Mouse (Mus musculus): Measurements from ENCODE around the gene Epha1. TPM values are rescaled to one million over a fixed set of nuclear protein-coding genes. Genes with fewer than 3 reads are reported as not detected.

Gene Epha1
- polyA plus RNA-seq, 1 experiment from 2014 or later: 7.2 TPM

- Histone ChIP-seq H3K36me3 (peaks cover 55% of the 10 kb centered on the region), H3K4me3 (no peak overlapping the region)
- WGBS: 72% methylated on average over 6 of the region's 6 CpGs
These were observed 12.7 kb downstream of the Epha1 start for GRCm38 (mm10) chr6:42360231-42360840.

GRCm38 (mm10) chr6:42359364-42360147 lies 13.5 kb downstream of the Epha1 start:
- no peaks in the 10 kb centered on the region for H3K9me3 ChIP-seq
- H3K27ac ChIP-seq: no peak overlapping the region
- no peak overlapping the region for H3K4me3 ChIP-seq
- no peak overlapping the region for H3K4me2 ChIP-seq (replicated peaks)
- peaks cover 63% of the 10 kb centered on the region for H3K36me3 ChIP-seq
- ATAC-seq (ENCODE audit: insufficient number of reproducible peaks, insufficient read depth, low FRiP score, low TSS enrichment): no peak
- peaks cover under 1% of the 10 kb centered on the region; the same call in 1 of the 2 replicates for H3K4me1 ChIP-seq
- no peak overlapping the region for H3K9ac ChIP-seq
- H3K27me3 ChIP-seq: no peaks in the 10 kb centered on the region
- 73% methylated on average over 9 of the region's 9 CpGs for WGBS

More at GRCm38 (mm10) chr6:42360231-42360840, 12.7 kb downstream of the Epha1 start:
- no peaks in the 10 kb centered on the region for H3K9me3 ChIP-seq
- H3K27me3 ChIP-seq: no peaks in the 10 kb centered on the region
- H3K27ac ChIP-seq: no peak overlapping the region
- H3K4me2 ChIP-seq (replicated peaks): no peak overlapping the region
- H3K9ac ChIP-seq: no peak overlapping the region
- ATAC-seq (ENCODE audit: insufficient number of reproducible peaks, insufficient read depth, low FRiP score, low TSS enrichment): no peak
- H3K4me1 ChIP-seq: no peaks in the 10 kb centered on the region

GRCm38 (mm10) chr6:42358901-42359300 lies 14.2 kb downstream of the Epha1 start:
- WGBS: 91% methylated on average over 12 of the region's 12 CpGs
- Histone ChIP-seq H3K36me3 (peaks cover 63% of the 10 kb centered on the region), H3K4me2 (replicated peaks) (no peak overlapping the region), H3K4me1 (peaks cover 6% of the 10 kb centered on the region; the same call in 1 of the 2 replicates), H3K27me3 (no peaks in the 10 kb centered on the region), H3K4me3 (no peak overlapping the region), H3K27ac (no peak overlapping the region), H3K9ac (no peak overlapping the region), H3K9me3 (no peaks in the 10 kb centered on the region)
- ATAC-seq (ENCODE audit: insufficient number of reproducible peaks, insufficient read depth, low FRiP score, low TSS enrichment): no peak

GRCm38 (mm10) chr6:42357901-42358300 lies 15.2 kb downstream of the Epha1 start:
- no peak overlapping the region for H3K4me2 ChIP-seq (replicated peaks)
- no peaks in the 10 kb centered on the region for H3K27me3 ChIP-seq
- H3K4me3 ChIP-seq: no peak overlapping the region
- H3K9ac ChIP-seq: no peak overlapping the region
- no peak overlapping the region for H3K27ac ChIP-seq
- H3K36me3 ChIP-seq: peaks cover 66% of the 10 kb centered on the region
- H3K4me1 ChIP-seq: peaks cover 15% of the 10 kb centered on the region; the same call in 1 of the 2 replicates
- no peaks in the 10 kb centered on the region for H3K9me3 ChIP-seq
- ATAC-seq (ENCODE audit: insufficient number of reproducible peaks, insufficient read depth, low FRiP score, low TSS enrichment): no peak
- 63% methylated on average over 6 of the region's 6 CpGs for WGBS

GRCm38 (mm10) chr6:42356913-42357312 lies 16.2 kb downstream of the Epha1 start:
- Histone ChIP-seq H3K27ac (no peak overlapping the region), H3K9me3 (no peaks in the 10 kb centered on the region), H3K4me3 (no peak overlapping the region), H3K9ac (no peak overlapping the region), H3K4me1 (peaks cover 23% of the 10 kb centered on the region), H3K36me3 (peaks cover 75% of the 10 kb centered on the region), H3K4me2 (replicated peaks) (no peak overlapping the region), H3K27me3 (no peaks in the 10 kb centered on the region)
- ATAC-seq (ENCODE audit: insufficient number of reproducible peaks, insufficient read depth, low FRiP score, low TSS enrichment): no peak
- 95% methylated on average over 5 of the region's 5 CpGs for WGBS

- no peaks in the 10 kb centered on the region for H3K27me3 ChIP-seq
- H3K9ac ChIP-seq: no peak overlapping the region
- H3K36me3 ChIP-seq: peaks cover 76% of the 10 kb centered on the region
- no peak overlapping the region for H3K4me2 ChIP-seq (replicated peaks)
- 93% methylated on average over 13 of the region's 13 CpGs for WGBS
- H3K4me3 ChIP-seq: no peak overlapping the region
- no peaks in the 10 kb centered on the region for H3K9me3 ChIP-seq
- ATAC-seq (ENCODE audit: insufficient number of reproducible peaks, insufficient read depth, low FRiP score, low TSS enrichment): no peak
- no peak overlapping the region for H3K27ac ChIP-seq
- H3K4me1 ChIP-seq: peaks cover 33% of the 10 kb centered on the region
These were observed 17.1 kb downstream of the Epha1 start for GRCm38 (mm10) chr6:42355794-42356600.

- ATAC-seq (ENCODE audit: insufficient number of reproducible peaks, insufficient read depth, low FRiP score, low TSS enrichment): no peak
These were observed 17.7 kb downstream of the Epha1 start for GRCm38 (mm10) chr6:42355366-42355765.

GRCm38 (mm10) chr6:42354076-42355019 lies 18.7 kb downstream of the Epha1 start:
- no peak for ATAC-seq (ENCODE audit: insufficient number of reproducible peaks, insufficient read depth, low FRiP score, low TSS enrichment)
- H3K36me3 ChIP-seq: peaks cover 64% of the 10 kb centered on the region

More at GRCm38 (mm10) chr6:42355366-42355765, 17.7 kb downstream of the Epha1 start:
- H3K9me3 ChIP-seq: no peaks in the 10 kb centered on the region
- H3K4me3 ChIP-seq: no peak overlapping the region
- peaks cover 36% of the 10 kb centered on the region for H3K4me1 ChIP-seq
- H3K27ac ChIP-seq: no peak overlapping the region
- 97% methylated on average over 6 of the region's 6 CpGs for WGBS
- H3K27me3 ChIP-seq: no peaks in the 10 kb centered on the region
- H3K9ac ChIP-seq: no peak overlapping the region
- peaks cover 73% of the 10 kb centered on the region for H3K36me3 ChIP-seq
- no peak overlapping the region for H3K4me2 ChIP-seq (replicated peaks)

GRCm38 (mm10) chr6:42353180-42353579 lies 19.9 kb downstream of the Epha1 start:
- Histone ChIP-seq H3K4me1 (peaks cover 36% of the 10 kb centered on the region), H3K4me2 (replicated peaks) (no peak overlapping the region), H3K9ac (no peak overlapping the region), H3K9me3 (no peaks in the 10 kb centered on the region), H3K36me3 (peaks cover 54% of the 10 kb centered on the region), H3K4me3 (no peak overlapping the region), H3K27ac (no peak overlapping the region), H3K27me3 (no peaks in the 10 kb centered on the region)
- ATAC-seq (ENCODE audit: insufficient number of reproducible peaks, insufficient read depth, low FRiP score, low TSS enrichment): no peak
- WGBS: 86% methylated on average over 8 of the region's 8 CpGs

More at GRCm38 (mm10) chr6:42354076-42355019, 18.7 kb downstream of the Epha1 start:
- Histone ChIP-seq H3K4me3 (no peak overlapping the region), H3K4me1 (peaks cover 36% of the 10 kb centered on the region), H3K9ac (no peak overlapping the region), H3K27me3 (no peaks in the 10 kb centered on the region), H3K9me3 (no peaks in the 10 kb centered on the region), H3K4me2 (replicated peaks) (no peak overlapping the region; the same call in 1 of the 2 replicates), H3K27ac (no peak overlapping the region; the same call in none of the 2 replicates)
- 62% methylated on average over 11 of the region's 11 CpGs for WGBS

GRCm38 (mm10) chr6:42352486-42352846 lies 20.6 kb downstream of the Epha1 start:
- H3K27ac ChIP-seq: no peak overlapping the region
- H3K9ac ChIP-seq: no peak overlapping the region
- H3K4me1 ChIP-seq: peaks cover 36% of the 10 kb centered on the region
- no peak overlapping the region for H3K4me3 ChIP-seq
- no peaks in the 10 kb centered on the region for H3K27me3 ChIP-seq
- ATAC-seq (ENCODE audit: insufficient number of reproducible peaks, insufficient read depth, low FRiP score, low TSS enrichment): no peak
- no peaks in the 10 kb centered on the region for H3K9me3 ChIP-seq
- H3K36me3 ChIP-seq: peaks cover 47% of the 10 kb centered on the region
- peak overlapping the region; percentile 84; the same call in 1 of the 2 replicates for H3K4me2 ChIP-seq (replicated peaks)
- 88% methylated on average over 1 of the region's 1 CpGs for WGBS

Data from embryonic facial prominence, embryonic 12.5 days (tissue).